Mouse (Mus musculus) bone marrow, adult 2 months (tissue): ENCODE data around the gene Srd5a1.

Source experiments
- CTCF ChIP-seq: fragments of 200-500 bp; IDR thresholded peaks from 2 replicates; pipeline ENCODE4 v1.5.1; 2011; ENCODE audit warnings: low read length, control low read depth; ENCODE audit not compliant: control insufficient read depth, insufficient read depth
- POLR2A ChIP-seq: fragments of 200-500 bp; IDR thresholded peaks from 2 replicates; pipeline ENCODE4 v1.6.1; 2011; ENCODE audit warnings: low read depth, mild to moderate bottlenecking, control low read depth, low read length, borderline replicate concordance; ENCODE audit not compliant: control insufficient read depth

DNA sequence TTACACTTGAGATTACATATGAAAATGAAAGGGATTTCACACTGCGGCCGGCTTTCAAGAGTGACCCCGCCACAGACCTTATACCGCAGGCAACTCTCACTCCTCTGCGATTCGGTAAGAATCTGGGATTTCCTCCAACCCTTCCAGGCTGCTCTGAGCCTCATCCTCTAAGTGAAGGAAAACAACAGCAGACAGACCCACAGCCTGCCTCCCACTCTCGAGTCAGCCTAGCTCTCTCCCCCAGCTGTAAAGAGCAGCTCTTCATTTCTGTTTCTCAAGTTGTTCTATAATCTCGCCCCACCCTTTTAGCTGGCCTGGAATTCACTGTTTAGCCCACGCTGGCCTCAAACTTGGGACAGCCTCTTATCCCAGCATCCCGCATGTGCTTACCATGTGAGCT, 69.5 kb downstream of the Srd5a1 start:
- TF ChIP-seq CTCF: no peak
- no peak for TF ChIP-seq POLR2A
